Mouse (Mus musculus): ENCODE measurements at regions not wholly inside any gene's neighbourhood (a gene's known extent, or its start where the extent isn't known, plus 50 kb on each side); places are given as distances from the start of the nearest gene placed in this dataset.

DNA sequence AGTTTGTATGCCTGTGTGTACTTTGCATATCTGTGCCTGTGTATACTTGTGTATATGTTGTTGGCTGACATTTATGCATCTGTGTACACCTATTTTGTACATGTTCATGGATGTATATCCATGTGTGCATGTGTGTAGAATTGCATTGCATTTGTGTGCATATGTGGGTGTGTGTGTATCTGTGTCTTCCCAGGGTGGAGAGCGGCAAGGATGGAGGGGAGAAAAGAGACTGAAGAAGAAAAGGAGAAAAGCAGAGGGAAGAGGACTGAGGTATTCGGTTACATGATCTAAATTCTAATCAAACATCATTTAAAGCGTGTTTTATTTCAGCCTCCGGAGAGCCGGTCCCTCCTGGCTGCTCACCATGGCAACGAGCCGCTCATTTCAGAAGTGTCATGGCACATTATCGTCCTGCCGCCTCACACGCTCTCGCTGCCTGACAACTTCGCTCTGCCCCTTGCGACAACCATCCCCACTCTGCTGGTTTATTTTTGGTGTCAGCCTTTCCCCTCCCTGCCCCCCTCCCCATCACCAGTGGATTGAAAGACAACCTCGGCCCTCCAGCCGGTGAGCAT lies 58.6 kb downstream of the Mrm1 start:
- no peak for ATAC-seq

- no peak for ATAC-seq
These were observed 59.8 kb downstream of the Mrm1 start for GRCm38 (mm10) chr11:84759478-84759986.

DNA sequence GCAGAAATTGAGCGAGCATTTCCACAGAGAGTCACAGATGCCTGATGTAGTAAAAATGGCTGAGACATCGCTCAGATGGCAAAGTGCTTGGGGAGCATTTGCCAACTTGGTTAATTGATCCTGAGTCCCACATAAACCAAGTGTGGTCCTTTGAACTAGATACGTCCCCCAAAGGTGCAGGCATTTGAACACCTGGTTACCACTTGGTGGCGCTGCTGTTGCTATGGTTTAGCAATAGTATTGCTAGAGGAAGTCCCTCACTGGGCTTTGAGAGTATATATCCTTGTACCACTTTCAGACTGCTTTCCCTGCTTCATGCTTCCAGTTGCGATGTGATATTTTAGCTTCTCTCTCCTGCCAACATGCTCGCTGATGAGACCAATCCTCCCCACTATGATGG lies 67.3 kb downstream of the Mrm1 start:
- ATAC-seq: no peak

DNA sequence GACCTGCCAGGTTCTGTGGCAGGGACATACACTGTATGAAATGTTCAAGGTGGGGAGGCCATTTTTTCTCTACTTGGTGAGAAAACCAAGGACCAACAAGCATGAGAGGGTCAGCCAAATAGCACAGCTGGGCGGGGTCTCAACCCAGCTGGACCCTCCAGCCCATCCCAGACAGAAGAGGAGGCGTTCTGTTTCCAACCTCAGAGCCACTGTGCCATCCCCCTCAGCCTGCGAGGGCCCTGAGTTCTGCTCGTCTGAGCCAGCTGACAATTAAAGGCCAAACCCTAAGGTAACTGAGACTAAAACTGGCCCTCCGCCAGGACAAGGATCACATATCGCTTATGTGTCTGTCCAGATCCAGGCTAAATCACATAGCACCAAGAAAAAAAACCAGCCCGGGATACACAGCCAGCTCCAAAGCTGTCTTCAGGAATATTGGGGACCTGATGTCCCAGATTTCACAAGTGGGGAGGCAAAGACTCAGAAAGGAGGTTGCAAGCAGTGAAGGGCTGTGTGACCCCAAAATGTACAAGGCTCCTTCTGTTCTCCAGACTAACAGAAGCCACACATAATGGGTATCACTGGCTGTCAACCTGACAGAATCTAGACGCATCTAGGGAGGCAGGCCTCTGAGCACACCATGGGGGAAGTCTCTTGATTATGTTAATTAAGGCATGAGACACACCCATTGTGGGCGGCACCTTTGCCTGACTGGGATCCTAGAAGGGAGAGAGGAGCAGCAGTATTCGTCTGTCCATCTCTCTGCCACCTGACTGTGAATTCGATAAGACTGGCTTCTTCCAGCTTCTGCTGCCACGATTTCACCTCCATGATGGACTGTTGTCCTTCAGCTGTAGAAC lies 69.6 kb downstream of the Mrm1 start:
- ATAC-seq: no peak

DNA sequence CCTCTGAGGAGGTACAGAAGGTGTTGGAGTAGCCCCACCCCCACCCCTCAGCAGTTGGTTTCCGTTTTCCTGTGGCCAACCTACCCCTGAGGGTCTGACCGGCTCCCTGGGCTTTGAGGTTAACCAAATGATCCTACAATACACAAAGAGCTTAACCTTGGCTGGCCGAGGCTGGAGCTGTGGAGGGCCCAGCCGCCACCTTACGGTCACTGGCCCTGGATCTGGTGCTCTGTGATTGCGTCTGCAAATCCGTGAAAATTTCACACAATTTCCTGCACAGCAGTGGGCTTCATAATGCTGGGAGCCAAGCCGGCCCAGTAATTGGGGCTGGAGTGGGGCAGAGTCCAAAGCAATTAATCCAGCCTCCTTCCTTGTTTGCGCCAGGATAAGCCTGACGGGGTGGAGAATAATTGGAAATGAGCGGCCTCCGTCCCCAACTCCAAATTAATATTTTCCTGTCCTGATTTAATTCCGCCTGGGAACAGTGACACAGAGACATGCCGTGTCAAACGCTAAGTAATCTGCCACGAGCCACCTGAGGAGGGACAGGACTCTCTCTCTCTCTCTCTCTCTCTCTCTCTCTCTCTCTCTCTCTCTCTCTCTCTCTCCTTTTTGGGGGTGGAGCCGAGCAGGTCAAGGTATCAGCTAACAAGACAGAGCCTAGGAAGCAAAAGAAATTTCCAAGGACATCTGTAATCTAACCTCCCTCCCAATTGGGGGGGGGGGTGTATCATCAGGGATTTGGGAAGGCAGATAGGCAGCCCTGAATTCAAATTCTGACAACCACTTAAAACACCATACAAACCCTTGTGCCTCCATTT lies 80.3 kb downstream of the Mrm1 start:
- no peak for ATAC-seq

DNA sequence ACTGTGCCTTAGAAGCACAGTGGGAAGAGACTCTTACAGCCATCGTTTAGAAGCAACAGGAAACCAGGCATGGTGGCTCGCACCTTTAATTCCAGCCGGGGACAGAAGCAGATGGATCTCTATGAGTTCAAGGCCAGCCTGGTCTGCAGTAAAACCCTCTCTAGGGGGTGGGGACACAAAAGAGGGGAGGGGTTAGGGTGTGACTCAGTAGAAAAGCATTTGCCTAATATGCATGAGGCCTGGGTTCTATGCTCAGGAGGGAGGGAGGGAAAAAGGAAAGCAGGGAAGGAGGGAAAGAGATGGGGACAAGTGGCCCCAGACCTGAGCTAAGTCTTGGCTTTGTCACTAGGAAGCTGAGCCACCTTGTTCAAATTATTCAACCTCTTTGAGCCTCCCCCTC lies 81.2 kb downstream of the Mrm1 start:
- no peak for ATAC-seq

GRCm38 (mm10) chr11:84731890-84732289 lies 87.4 kb downstream of the Mrm1 start:
- no peak for ATAC-seq

DNA sequence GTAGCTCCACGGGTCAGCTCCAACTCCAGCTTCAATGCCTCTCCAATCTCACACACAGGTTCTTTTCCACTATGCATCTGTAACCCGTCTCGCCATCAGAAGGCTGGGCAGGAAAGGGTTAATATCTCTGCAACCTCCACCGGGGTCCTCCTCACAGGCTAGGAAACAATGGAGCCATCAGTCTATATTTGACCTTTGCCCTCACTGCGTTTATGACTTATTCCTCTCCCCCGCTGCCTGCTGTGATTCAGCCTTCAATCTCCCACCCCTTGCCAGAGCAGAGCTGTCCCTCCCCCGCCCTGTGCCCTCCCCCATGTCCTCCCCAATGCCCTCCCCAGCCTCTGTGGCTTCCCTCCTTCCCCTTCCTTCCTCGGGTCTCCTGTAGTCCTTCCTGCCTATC lies 89.1 kb downstream of the Mrm1 start:
- ATAC-seq: no peak

DNA sequence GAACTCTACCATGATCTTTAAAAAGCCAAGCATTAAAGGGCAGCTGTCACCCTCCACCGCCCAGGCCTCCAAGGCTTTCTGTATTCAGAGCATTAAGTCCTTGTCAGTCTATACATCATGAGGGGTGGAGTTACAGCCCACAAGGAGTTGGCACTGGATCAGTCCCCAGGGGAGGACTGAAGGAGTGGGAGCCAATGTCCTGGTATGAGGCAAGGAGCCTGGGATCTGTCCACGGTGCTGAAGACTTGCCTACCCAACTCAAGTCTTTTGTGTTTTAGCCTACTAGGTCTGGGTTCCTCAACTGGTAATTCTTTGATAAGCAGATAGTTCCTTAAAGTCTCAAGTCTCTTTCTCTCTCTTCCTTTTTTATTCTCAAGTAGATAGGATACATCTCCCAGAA lies 90.1 kb downstream of the Mrm1 start:
- no peak for ATAC-seq

DNA sequence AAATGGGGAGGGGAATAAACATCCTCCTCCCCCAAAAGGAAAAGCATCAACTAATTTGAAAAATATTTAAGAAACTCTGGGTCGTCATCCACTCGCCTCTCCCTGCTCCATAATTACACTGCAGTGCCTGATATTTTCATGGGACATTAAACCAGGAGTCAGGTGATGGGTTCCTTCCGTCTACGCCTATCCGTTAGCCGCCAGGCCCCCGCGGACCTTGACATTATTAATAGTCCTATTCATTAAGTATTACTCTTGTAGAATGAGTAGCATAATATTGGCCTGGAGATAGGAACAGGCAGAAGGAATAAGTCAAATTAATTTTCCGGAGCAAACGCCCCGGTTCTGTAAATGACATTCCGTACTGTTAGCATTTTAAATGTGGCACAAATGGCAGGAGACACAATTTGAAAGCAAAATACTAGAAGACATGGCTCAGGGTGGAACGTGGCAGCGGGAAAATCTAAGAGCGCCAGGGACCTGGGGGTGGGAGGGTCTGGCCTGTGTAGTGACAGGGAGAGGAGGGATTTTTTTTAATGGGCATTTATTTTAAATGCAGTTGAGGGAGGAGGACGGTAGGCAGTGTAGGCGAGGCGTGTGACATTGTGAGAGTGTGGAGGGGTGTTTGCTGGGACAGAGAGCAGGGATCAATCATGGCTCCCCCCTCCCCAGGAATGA lies 93.2 kb downstream of the Mrm1 start:
- ATAC-seq: no peak

DNA sequence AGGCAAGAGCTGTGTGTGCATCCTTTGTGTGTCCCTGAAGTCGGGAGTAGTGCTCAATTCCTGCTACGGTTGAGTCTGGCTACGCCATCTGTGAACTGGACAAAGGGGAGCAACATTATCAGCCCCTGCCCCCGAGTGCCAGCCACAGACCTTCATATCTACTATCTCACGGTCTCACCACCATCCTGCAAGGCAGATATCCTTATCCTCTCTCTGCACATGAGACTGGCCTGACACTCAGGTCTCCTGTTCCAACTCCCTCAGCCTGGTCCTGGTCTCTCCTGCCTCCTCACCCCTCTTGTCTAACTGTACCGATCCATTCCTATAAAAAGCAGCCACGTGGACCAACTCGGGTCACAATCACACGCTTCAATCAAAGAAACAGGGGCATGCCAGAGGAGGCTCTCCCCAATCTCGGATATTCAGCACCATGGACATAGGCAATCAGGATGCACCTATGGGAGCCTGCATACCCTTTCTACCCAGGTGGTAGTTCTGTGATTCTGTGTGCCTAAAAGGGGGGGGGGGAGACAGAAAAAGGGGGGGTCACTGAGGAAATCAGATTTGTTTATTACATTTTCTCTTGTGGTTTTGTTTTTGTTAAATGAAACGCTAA lies 94.0 kb downstream of the Mrm1 start:
- no peak for ATAC-seq

GRCm38 (mm10) chr11:84724080-84724479 lies 95.2 kb downstream of the Mrm1 start:
- ATAC-seq: no peak

DNA sequence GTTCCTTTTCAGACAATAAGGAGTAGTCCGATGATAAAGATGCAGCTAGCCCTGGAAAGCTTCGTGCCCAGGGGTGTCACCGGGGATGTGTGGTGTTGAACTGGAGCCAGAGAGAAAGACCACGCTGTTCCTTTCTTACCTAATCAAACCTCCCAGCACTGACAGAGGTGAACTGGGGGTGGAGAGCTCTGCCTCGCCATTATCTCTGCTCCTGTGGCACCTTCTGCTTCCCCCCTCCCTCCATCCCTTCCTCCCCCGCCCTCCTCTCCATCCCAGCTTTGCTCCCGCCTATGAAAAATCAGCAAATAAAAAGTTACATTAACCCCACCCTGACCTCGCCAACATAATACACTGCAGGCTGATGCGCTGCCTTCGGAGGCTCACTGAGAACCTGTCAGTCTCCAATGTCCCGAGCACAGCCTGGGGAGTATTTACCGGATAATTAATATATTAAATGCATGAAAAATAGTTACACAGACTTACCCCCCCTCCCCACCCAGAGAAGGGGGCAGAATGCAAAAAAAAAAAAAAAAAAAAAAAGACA lies 96.6 kb downstream of the Mrm1 start:
- ATAC-seq: no peak

- no peak for ATAC-seq
These were observed 97.3 kb downstream of the Mrm1 start for GRCm38 (mm10) chr11:84721979-84722378.

DNA sequence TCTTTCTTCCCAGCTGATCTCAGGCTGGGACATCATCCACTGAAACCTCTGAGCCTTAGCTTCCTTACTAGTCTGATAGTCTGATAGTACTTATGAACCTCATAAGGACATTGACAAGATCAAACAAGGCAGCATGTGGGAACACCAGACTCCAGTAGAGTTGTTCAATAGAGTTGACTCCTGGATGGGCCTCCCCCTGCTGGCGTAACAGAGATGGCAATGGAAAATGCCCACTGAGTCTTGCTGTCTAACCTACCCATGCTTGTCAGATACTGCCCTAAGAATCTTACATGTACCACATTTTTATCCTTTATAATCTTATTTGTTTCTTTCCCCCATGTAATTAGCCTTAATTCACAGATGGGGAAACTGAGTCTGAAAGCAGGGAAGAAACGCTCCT lies 98.2 kb downstream of the Mrm1 start:
- no peak for ATAC-seq

GRCm38 (mm10) chr11:84719781-84720180 lies 99.5 kb downstream of the Mrm1 start:
- ATAC-seq: no peak

- ATAC-seq: no peak
These were observed 106.6 kb downstream of the Mrm1 start for GRCm38 (mm10) chr11:84712731-84713130.

DNA sequence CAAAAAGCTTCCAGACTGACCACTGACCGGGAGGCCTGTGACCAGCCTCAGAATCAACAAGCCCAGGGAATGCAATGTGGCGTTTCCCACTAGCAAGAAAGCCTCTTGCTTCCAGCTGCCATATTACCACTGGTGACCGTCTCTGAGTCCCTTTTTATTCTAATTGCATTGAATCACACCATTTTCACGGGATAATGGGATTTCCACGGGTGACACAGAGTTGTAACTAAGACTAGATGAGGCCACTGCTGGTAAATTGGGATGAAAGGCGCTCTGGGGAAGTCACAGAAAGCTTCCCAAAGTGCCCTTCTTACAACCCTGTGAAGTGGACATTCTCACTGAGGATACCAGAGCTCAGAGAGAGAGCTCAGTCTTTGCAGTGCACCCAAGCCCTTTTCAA lies 107.4 kb downstream of the Mrm1 start:
- no peak for ATAC-seq

DNA sequence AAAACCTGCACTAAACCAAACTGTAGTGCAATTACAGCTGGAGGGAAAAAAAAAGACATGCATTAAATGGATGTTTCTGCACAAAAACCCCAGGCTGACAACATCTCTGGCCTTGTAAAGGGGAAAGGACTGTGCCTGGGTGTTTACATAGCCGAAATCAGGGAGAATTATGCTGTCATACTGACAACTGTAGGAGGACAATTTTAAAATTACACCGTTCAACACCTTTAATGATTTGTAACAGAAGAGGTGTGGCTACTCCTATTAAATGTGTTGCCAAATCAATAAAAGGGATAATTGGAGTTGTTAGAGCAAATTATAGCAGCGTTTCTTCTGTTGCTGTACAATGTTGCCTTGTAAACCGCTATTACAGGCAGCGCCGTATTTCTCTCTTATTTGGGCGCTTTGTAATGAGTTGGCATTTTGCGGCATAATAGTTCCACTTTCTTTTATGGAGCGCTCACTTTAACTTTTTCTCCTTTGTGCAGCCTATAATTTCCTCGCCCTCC lies 111.0 kb downstream of the Mrm1 start:
- ATAC-seq: no peak

GRCm38 (mm10) chr11:84707772-84708171 lies 111.5 kb downstream of the Mrm1 start:
- no peak for ATAC-seq

- no peak for ATAC-seq
These were observed 112.6 kb downstream of the Mrm1 start for GRCm38 (mm10) chr11:84706692-84707091.

Data from CD4-positive, CD25-positive, alpha-beta regulatory T cell, adult 4 months (primary cell).